Mouse (Mus musculus): ENCODE results near the gene Rnf128. TPM values are rescaled to one million over a fixed set of nuclear protein-coding genes. Genes with fewer than 3 reads are reported as not detected.

Gene Rnf128
- polyA plus RNA-seq (2014; fragmentation: Nextera tagmentation; extraction: Ambion mirVana), result 34.3 and 37.0 TPM in 2 replicates

DNA sequence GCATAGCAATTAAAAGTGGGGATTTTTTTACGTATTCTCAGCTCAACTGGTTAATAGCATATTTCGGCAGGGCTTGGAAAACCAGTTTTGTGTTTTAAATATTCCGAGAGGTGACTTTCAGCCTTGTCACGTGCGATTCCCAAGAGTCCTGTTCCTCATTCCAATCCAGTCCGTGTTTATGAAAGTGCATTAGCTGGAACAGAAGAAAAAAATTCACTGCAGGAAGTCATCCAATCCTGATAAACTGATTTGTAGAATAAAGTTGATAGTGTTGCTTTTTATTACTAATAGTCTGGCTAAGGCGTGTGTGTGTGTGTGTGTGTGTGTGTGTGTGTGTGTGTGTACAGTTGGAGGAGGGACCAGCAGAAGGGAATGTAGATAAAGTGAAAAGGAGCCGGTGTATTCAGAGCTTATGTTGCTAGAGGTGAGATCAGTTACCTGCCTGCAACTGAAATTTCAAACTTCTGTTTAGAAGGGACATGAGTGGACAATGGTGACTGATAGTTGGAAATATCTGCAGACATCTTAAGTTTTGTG, at the start of gene Rnf128:
Gene Rnf128, plus strand, starts transcription at position 392 of the 537 bp plus-strand sequence.
- no peak within 1 kb of the TSS for H3K4me2 ChIP-seq (ENCODE audit: low read length)
- H3K9me3 ChIP-seq (ENCODE audit: control insufficient read depth, low read length), result no peaks in the 10 kb centered on the region
- H3K4me1 ChIP-seq (ENCODE audit: control insufficient read depth in 2 of 2, insufficient read depth in 2 of 2, low read length in 2 of 2), result no peaks in the 10 kb centered on the region
- H3K36me3 ChIP-seq (ENCODE audit: control insufficient read depth, insufficient read depth, low read length), result no peaks in the 10 kb centered on the region
- WGBS, result 62% methylated on average over 8 of the region's 8 CpGs
- no peak within 1 kb of the TSS for H3K27ac ChIP-seq (replicated peaks in 1 of 2; ENCODE audit: control insufficient read depth in 1 of 2, insufficient read depth in 1 of 2, low read depth in 2 of 2, low read length in 2 of 2)
- H3K27me3 ChIP-seq (ENCODE audit: control insufficient read depth, insufficient read depth, low read length), result no peaks in the 10 kb centered on the region
- H3K9ac ChIP-seq (ENCODE audit: low read length), result no peak within 1 kb of the TSS
- no peak within 1 kb of the TSS for H3K4me3 ChIP-seq (ENCODE audit: control insufficient read depth in 1 of 2, insufficient read depth in 1 of 2, low read depth in 1 of 2, low read length in 2 of 2)
- no peak for ATAC-seq (ENCODE audit: insufficient number of reproducible peaks, insufficient read depth, low FRiP score, low read depth)

DNA sequence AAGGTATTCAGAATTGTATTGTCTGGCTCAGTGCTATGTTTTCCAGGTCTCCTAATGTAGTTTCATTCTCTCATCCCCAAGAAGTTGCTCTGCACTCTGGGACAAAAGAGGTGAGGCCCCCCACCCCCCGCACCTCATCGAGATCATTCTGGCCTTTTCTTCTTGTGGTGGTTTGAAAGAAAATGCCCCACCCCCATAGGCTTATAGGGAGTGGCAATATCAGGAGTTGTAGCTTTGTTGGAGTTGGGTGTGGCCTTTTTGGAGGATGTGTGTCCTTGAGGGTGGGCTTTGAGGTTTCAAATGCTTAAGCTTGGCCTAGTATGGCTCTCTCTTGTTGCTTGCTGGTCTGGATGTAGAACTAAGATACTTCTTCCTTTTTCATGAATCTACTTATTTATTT, 47.0 kb upstream of the Rnf128 start:
- no peak for ATAC-seq (ENCODE audit: insufficient number of reproducible peaks, insufficient read depth, low FRiP score, low read depth)
- no peak overlapping the region for H3K4me3 ChIP-seq (ENCODE audit: control insufficient read depth in 1 of 2, insufficient read depth in 1 of 2, low read depth in 1 of 2, low read length in 2 of 2)
- H3K27me3 ChIP-seq (ENCODE audit: control insufficient read depth, insufficient read depth, low read length), result no peaks in the 10 kb centered on the region
- H3K36me3 ChIP-seq (ENCODE audit: control insufficient read depth, insufficient read depth, low read length), result no peaks in the 10 kb centered on the region
- WGBS, result 75% methylated on average over 2 of the region's 2 CpGs
- no peaks in the 10 kb centered on the region for H3K4me1 ChIP-seq (ENCODE audit: control insufficient read depth in 2 of 2, insufficient read depth in 2 of 2, low read length in 2 of 2)
- no peak overlapping the region for H3K27ac ChIP-seq (replicated peaks in 1 of 2; ENCODE audit: control insufficient read depth in 1 of 2, insufficient read depth in 1 of 2, low read depth in 2 of 2, low read length in 2 of 2)
- H3K9me3 ChIP-seq (ENCODE audit: control insufficient read depth, low read length), result no peaks in the 10 kb centered on the region
- no peak overlapping the region for H3K9ac ChIP-seq (ENCODE audit: low read length)
- H3K4me2 ChIP-seq (ENCODE audit: low read length), result no peak overlapping the region

DNA sequence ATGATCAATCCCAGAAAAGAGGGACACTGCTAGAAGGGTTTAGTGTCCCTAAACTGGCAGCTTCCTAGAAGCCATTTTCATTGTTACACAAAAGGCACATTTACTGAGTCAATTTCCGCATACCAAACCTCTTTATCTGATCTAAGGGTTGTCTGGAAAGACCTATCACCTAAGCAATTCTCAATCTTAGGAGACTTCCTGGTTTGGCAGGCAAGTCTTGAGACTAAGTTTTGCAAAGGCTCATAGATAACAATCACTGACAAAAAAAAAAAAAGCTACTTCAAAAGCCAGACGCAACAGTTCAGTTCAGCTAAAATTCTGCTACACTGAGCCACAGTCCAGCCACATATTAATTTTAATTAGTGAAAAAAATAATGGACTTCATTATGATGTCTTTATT, 43.9 kb upstream of the Rnf128 start:
- Histone ChIP-seq H3K36me3 (ENCODE audit: control insufficient read depth, insufficient read depth, low read length) (no peaks in the 10 kb centered on the region), H3K4me3 (ENCODE audit: control insufficient read depth in 1 of 2, insufficient read depth in 1 of 2, low read depth in 1 of 2, low read length in 2 of 2) (no peak overlapping the region), H3K27me3 (ENCODE audit: control insufficient read depth, insufficient read depth, low read length) (no peaks in the 10 kb centered on the region), H3K9me3 (ENCODE audit: control insufficient read depth, low read length) (no peaks in the 10 kb centered on the region), H3K27ac (replicated peaks in 1 of 2; ENCODE audit: control insufficient read depth in 1 of 2, insufficient read depth in 1 of 2, low read depth in 2 of 2, low read length in 2 of 2) (no peak overlapping the region), H3K4me1 (ENCODE audit: control insufficient read depth in 2 of 2, insufficient read depth in 2 of 2, low read length in 2 of 2) (no peaks in the 10 kb centered on the region), H3K9ac (ENCODE audit: low read length) (no peak overlapping the region), H3K4me2 (ENCODE audit: low read length) (no peak overlapping the region)
- ATAC-seq (ENCODE audit: insufficient number of reproducible peaks, insufficient read depth, low FRiP score, low read depth), result no peak
- 78% methylated on average over 2 of the region's 2 CpGs for WGBS

DNA sequence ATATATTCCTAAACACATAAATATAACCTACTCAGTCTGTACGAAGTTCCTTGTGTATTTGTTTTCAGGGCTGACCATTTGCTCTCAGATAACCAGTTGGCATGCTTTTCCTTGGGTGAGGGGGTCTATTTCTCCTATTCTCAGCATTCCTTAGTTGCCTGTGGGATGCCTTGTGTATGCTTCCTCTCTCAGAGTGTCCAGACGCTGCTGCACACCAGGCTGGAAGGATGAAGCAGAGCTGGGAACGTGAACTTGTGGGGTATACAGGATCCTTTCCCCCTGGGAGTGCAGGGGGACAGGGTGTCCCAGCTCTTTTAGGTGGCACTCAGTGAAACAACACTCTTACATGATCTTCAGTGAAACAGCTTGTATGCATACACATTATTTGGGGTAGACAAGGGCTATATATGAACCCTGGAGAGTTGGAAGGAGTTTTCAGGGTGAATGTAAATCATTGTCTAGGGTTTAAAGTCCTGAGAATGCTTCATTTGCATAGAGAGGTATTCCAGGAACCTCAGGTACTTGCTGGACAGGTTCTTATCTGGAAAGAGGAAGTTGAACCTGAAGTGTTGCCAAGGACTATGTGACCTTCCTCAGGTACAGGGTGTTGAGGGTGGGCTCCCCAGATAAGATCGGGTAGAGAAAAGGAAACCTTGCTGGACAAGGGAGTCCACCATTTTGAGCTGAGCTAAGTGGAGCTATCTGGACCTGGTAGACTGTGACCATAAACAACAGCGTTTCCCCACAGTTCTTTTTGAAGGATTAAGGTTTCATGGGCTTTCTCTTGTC, 38.6 kb upstream of the Rnf128 start:
- no peaks in the 10 kb centered on the region for H3K4me1 ChIP-seq (ENCODE audit: control insufficient read depth in 2 of 2, insufficient read depth in 2 of 2, low read length in 2 of 2)
- no peak overlapping the region for H3K4me3 ChIP-seq (ENCODE audit: control insufficient read depth in 1 of 2, insufficient read depth in 1 of 2, low read depth in 1 of 2, low read length in 2 of 2)
- no peaks in the 10 kb centered on the region for H3K36me3 ChIP-seq (ENCODE audit: control insufficient read depth, insufficient read depth, low read length)
- no peak for ATAC-seq (ENCODE audit: insufficient number of reproducible peaks, insufficient read depth, low FRiP score, low read depth)
- no peak overlapping the region for H3K4me2 ChIP-seq (ENCODE audit: low read length)
- H3K27ac ChIP-seq (replicated peaks in 1 of 2; ENCODE audit: control insufficient read depth in 1 of 2, insufficient read depth in 1 of 2, low read depth in 2 of 2, low read length in 2 of 2), result no peak overlapping the region
- H3K9ac ChIP-seq (ENCODE audit: low read length), result no peak overlapping the region
- no peaks in the 10 kb centered on the region for H3K27me3 ChIP-seq (ENCODE audit: control insufficient read depth, insufficient read depth, low read length)
- no peaks in the 10 kb centered on the region for H3K9me3 ChIP-seq (ENCODE audit: control insufficient read depth, low read length)
- WGBS, result 50% methylated on average over 5 of the region's 5 CpGs

DNA sequence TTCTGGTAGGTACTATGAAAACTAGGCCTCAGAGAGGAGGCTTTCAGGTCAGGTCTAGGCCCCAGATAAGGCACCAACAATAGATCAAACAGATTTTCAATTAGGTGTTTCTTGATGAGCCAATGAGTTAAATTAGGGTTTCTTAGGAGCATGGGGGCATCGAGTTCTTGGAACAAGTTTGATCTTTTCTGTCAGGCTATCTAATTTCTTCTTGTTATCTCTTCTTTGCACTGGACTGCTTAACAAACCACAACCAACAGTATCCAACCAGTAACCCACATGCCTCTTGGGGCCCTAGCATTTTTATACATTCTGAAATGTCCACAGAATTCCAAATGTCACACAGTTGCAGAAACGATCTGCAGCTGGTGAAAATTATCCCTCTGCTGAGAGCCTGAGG, 37.4 kb upstream of the Rnf128 start:
- no peak overlapping the region for H3K4me3 ChIP-seq (ENCODE audit: control insufficient read depth in 1 of 2, insufficient read depth in 1 of 2, low read depth in 1 of 2, low read length in 2 of 2)
- no peaks in the 10 kb centered on the region for H3K9me3 ChIP-seq (ENCODE audit: control insufficient read depth, low read length)
- no peak overlapping the region for H3K4me2 ChIP-seq (ENCODE audit: low read length)
- no peak overlapping the region for H3K9ac ChIP-seq (ENCODE audit: low read length)
- ATAC-seq (ENCODE audit: insufficient number of reproducible peaks, insufficient read depth, low FRiP score, low read depth), result no peak
- H3K27ac ChIP-seq (replicated peaks in 1 of 2; ENCODE audit: control insufficient read depth in 1 of 2, insufficient read depth in 1 of 2, low read depth in 2 of 2, low read length in 2 of 2), result no peak overlapping the region
- H3K27me3 ChIP-seq (ENCODE audit: control insufficient read depth, insufficient read depth, low read length), result no peaks in the 10 kb centered on the region
- H3K36me3 ChIP-seq (ENCODE audit: control insufficient read depth, insufficient read depth, low read length), result no peaks in the 10 kb centered on the region
- H3K4me1 ChIP-seq (ENCODE audit: control insufficient read depth in 2 of 2, insufficient read depth in 2 of 2, low read length in 2 of 2), result no peaks in the 10 kb centered on the region
- WGBS, result 78% methylated on average over 2 of the region's 2 CpGs

DNA sequence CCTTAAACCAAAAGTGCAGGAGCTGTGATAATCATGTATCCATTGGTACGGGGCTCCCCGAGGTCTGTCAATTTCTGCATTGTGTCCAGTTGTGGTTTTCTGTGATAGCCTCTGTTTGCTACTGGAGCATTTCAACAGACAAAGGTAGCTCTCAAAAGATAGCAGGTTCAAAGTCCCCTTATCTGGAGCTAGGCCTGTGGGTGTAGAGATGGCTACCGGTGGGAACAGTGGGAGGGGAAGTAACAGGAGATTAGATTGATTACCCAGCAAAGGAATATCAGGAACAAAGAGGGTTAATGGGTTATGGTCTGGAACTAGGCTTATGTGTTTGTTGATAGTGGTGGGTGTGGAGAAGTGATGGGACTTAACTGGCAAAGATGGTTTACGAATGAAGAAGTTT, 36.1 kb upstream of the Rnf128 start:
- H3K27me3 ChIP-seq (ENCODE audit: control insufficient read depth, insufficient read depth, low read length), result no peaks in the 10 kb centered on the region
- WGBS, result 59% methylated on average over 4 of the region's 4 CpGs
- H3K36me3 ChIP-seq (ENCODE audit: control insufficient read depth, insufficient read depth, low read length), result no peaks in the 10 kb centered on the region
- H3K27ac ChIP-seq (replicated peaks in 1 of 2; ENCODE audit: control insufficient read depth in 1 of 2, insufficient read depth in 1 of 2, low read depth in 2 of 2, low read length in 2 of 2), result no peak overlapping the region
- H3K4me1 ChIP-seq (ENCODE audit: control insufficient read depth in 2 of 2, insufficient read depth in 2 of 2, low read length in 2 of 2), result no peaks in the 10 kb centered on the region
- ATAC-seq (ENCODE audit: insufficient number of reproducible peaks, insufficient read depth, low FRiP score, low read depth), result no peak
- H3K9ac ChIP-seq (ENCODE audit: low read length), result no peak overlapping the region
- no peaks in the 10 kb centered on the region for H3K9me3 ChIP-seq (ENCODE audit: control insufficient read depth, low read length)
- H3K4me2 ChIP-seq (ENCODE audit: low read length), result no peak overlapping the region
- no peak overlapping the region for H3K4me3 ChIP-seq (ENCODE audit: control insufficient read depth in 1 of 2, insufficient read depth in 1 of 2, low read depth in 1 of 2, low read length in 2 of 2)

DNA sequence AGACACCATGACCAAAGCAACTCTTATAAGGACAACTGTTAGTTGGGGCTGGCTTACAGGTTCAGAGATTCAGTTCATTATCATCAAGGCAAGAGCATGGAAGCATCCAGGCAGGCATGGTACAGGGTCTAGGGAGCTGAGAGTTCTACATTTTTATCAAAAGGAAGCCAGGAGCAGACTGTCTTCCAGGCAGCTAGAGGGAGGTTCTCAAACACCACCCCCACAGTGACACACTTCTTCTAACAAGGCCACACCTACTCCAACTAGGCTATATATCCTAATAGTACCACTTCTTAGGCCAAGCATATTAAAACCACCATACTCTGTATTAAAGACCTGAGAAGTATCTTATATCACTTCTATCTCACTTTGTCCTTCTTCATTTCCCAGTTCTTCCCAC, 33.4 kb upstream of the Rnf128 start:
- Histone ChIP-seq H3K4me3 (ENCODE audit: control insufficient read depth in 1 of 2, insufficient read depth in 1 of 2, low read depth in 1 of 2, low read length in 2 of 2) (no peak overlapping the region), H3K36me3 (ENCODE audit: control insufficient read depth, insufficient read depth, low read length) (no peaks in the 10 kb centered on the region), H3K27ac (replicated peaks in 1 of 2; ENCODE audit: control insufficient read depth in 1 of 2, insufficient read depth in 1 of 2, low read depth in 2 of 2, low read length in 2 of 2) (no peak overlapping the region), H3K9ac (ENCODE audit: low read length) (no peak overlapping the region), H3K4me2 (ENCODE audit: low read length) (no peak overlapping the region), H3K9me3 (ENCODE audit: control insufficient read depth, low read length) (no peaks in the 10 kb centered on the region), H3K4me1 (ENCODE audit: control insufficient read depth in 2 of 2, insufficient read depth in 2 of 2, low read length in 2 of 2) (no peaks in the 10 kb centered on the region), H3K27me3 (ENCODE audit: control insufficient read depth, insufficient read depth, low read length) (no peaks in the 10 kb centered on the region)
- ATAC-seq (ENCODE audit: insufficient number of reproducible peaks, insufficient read depth, low FRiP score, low read depth), result no peak

DNA sequence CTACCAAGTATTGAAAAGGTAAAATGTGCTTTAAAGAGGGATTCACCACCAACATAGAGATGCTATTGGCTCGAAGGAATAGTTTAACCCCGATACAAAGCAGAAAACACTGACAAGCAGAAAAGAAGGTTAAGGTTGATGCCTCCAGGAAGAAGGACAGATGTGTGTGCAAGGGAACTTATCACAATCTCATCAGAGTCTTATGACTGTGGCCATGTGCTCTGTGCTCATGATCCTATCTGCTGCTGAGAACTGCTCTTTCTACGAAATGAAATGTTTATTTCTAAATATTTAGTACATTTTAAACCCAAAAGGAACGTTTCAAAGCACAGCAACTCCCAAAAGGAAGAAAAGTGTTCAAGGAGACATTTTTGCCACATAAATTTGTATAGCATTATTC, 30.8 kb upstream of the Rnf128 start:
- 65% methylated on average over 4 of the region's 4 CpGs for WGBS
- Histone ChIP-seq H3K27me3 (ENCODE audit: control insufficient read depth, insufficient read depth, low read length) (no peaks in the 10 kb centered on the region), H3K9ac (ENCODE audit: low read length) (no peak overlapping the region), H3K36me3 (ENCODE audit: control insufficient read depth, insufficient read depth, low read length) (no peaks in the 10 kb centered on the region), H3K4me3 (ENCODE audit: control insufficient read depth in 1 of 2, insufficient read depth in 1 of 2, low read depth in 1 of 2, low read length in 2 of 2) (no peak overlapping the region), H3K9me3 (ENCODE audit: control insufficient read depth, low read length) (no peaks in the 10 kb centered on the region), H3K4me2 (ENCODE audit: low read length) (no peak overlapping the region), H3K4me1 (ENCODE audit: control insufficient read depth in 2 of 2, insufficient read depth in 2 of 2, low read length in 2 of 2) (no peaks in the 10 kb centered on the region), H3K27ac (replicated peaks in 1 of 2; ENCODE audit: control insufficient read depth in 1 of 2, insufficient read depth in 1 of 2, low read depth in 2 of 2, low read length in 2 of 2) (no peak overlapping the region)
- no peak for ATAC-seq (ENCODE audit: insufficient number of reproducible peaks, insufficient read depth, low FRiP score, low read depth)

Data from heart, embryonic 14.5 days (tissue).